Comparison of ENCODE assay signal across 9 mouse cellular contexts in the genomic region with DNA sequence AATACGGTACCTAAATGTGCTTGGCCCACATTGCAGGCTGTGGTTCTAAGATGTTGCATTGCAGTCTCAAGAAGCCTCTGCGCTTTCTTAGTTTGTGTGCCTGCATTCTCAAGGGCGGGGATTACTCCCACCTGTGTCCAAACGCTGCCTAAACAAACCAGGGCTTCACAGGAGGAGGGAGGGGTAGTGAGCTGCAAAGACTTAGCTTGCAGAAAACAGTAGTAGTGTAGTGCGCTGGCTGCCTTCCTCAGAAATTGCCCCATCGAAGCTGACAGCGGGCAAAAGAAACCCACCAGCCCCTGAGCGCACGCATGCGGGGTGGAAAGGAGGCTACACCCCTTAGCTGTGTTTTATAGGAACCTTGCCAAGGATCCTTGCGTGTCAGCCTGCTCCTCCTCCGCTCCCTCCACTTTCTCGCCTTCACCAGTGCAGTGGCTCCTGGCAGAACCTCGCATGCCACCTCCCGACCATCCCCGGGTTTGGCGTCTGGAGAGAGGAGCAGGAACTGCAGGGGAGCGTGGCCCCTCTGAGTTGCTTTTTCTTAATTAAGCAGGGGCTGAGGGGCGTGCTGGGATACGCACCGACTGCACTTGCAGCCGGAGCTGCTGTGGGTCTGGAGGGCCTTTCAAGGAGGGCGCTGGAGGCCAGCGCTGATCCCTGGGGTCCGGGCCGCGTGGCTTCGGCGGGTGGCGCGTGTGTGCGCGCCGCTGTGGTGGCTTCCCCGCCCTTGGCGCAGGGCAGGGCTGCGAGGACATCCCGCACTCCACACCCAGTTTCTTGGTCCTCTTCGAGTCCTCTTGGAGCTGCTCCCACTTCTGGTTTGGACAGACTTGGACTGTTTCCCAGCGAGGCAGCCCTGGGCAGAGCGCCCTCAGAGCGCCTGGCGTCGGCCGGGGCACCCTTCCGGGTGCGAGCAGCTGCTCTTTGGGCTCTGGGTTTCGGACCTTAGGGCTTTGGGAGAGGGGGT. TPM values are rescaled to one million over a fixed set of nuclear protein-coding genes. Genes with fewer than 3 reads are reported as not detected.
DNase-seq lines count a peak whose midpoint lies in the region; ATAC-seq lines count a peak whose summit lies in the region.
"Had no signal": no experiment of that assay in that cellular context is flagged by ENCODE, and none has a peak within 500 bp of the region (broad histone marks: within the 10 kb centered on the region; RNA-seq: fewer than 3 reads in every experiment).

Gene Dpp6 (plus strand): TSS at position 229 of the 967 bp plus-strand sequence.

- H3K4me2 ChIP-seq in midbrain, embryonic 11.5 days, result peak within 1 kb of the TSS; percentile 45

- peak within 1 kb of the TSS; percentile 25 for H3K4me3 ChIP-seq in midbrain, embryonic 11.5 days (ENCODE audit: low read depth, low read length)
- H3K4me3 ChIP-seq: erythroblast, embryonic 14.5 days had no signal

- no peak within 1 kb of the TSS for H3K9ac ChIP-seq in midbrain, embryonic 11.5 days (ENCODE audit: low read length)

- peak; percentile 73 for ATAC-seq in frontal cortex, adult (ENCODE audit: low TSS enrichment)
- peak; percentile 52 for ATAC-seq in midbrain, embryonic 11.5 days (ENCODE audit: low FRiP score)

- no peaks in the 10 kb centered on the region for H3K36me3 ChIP-seq in midbrain, embryonic 11.5 days (ENCODE audit: control insufficient read depth, insufficient read depth, low read length)

- DNase-seq in adrenal gland, postnatal 10 days, result peak; percentile 19
- DNase-seq in adrenal gland, postnatal 4 days (ENCODE audit: low spot score in 2 of 2), result no peak
- DNase-seq in cerebellum, adult 8-10 months, result peak; percentile 87
- peak; percentile 6 for DNase-seq in kidney, postnatal 10 days
- DNase-seq in midbrain, embryonic 11.5 days (ENCODE audit: low spot score, missing footprints), result peak; percentile 86
- DNase-seq in telencephalon, adult 2 months (ENCODE audit: low read depth, low spot score), result peak; percentile 15
- DNase-seq in gastrocnemius, postnatal 10 days, result no peak

- no peaks in the 10 kb centered on the region for H3K4me1 ChIP-seq in midbrain, embryonic 11.5 days (ENCODE audit: control insufficient read depth, insufficient read depth, low read length)

- no peak within 1 kb of the TSS for H3K27ac ChIP-seq in midbrain, embryonic 11.5 days (ENCODE audit: low read depth, low read length)

- no peaks in the 10 kb centered on the region for H3K9me3 ChIP-seq in midbrain, embryonic 11.5 days (ENCODE audit: control insufficient read depth, low read length)

- H3K27me3 ChIP-seq in midbrain, embryonic 11.5 days (ENCODE audit: control insufficient read depth, insufficient read depth, low read length), result peaks cover 18% of the 10 kb centered on the region

- WGBS in midbrain, embryonic 11.5 days, result 3% methylated on average over 44 of the region's 48 CpGs

RNA-seq across cellular contexts. Expression of gene Dpp6, which starts in this region (rescaled TPM):
- total RNA-seq in adrenal gland, postnatal 10 days (2021), result 1 to 10 TPM; 5.0 to 7.1 TPM
- total RNA-seq in adrenal gland, postnatal 4 days (2021), result 1 to 10 TPM; 8.1 to 9.3 TPM
- 13.4 and 14.7 TPM in 2 replicates for polyA plus RNA-seq in midbrain, embryonic 11.5 days (2014; fragmentation: Nextera tagmentation; extraction: Ambion mirVana)
- 1 to 10 TPM; 4.3 to 5.5 TPM for total RNA-seq in gastrocnemius, postnatal 10 days (2021)

Comparison
In these comparisons a context has a peak if more than half of its experiments do, and no peak if none do; other contexts are left out.
1. DNase-seq: peak in adrenal gland, postnatal 10 days (single experiment), cerebellum, adult 8-10 months (single experiment), kidney, postnatal 10 days (single experiment), midbrain, embryonic 11.5 days (single experiment) and telencephalon, adult 2 months (single experiment); none in adrenal gland, postnatal 4 days (0 of 2) and gastrocnemius, postnatal 10 days (single experiment).